ENCODE assay signal across 9 mouse cellular contexts in the genomic region with DNA sequence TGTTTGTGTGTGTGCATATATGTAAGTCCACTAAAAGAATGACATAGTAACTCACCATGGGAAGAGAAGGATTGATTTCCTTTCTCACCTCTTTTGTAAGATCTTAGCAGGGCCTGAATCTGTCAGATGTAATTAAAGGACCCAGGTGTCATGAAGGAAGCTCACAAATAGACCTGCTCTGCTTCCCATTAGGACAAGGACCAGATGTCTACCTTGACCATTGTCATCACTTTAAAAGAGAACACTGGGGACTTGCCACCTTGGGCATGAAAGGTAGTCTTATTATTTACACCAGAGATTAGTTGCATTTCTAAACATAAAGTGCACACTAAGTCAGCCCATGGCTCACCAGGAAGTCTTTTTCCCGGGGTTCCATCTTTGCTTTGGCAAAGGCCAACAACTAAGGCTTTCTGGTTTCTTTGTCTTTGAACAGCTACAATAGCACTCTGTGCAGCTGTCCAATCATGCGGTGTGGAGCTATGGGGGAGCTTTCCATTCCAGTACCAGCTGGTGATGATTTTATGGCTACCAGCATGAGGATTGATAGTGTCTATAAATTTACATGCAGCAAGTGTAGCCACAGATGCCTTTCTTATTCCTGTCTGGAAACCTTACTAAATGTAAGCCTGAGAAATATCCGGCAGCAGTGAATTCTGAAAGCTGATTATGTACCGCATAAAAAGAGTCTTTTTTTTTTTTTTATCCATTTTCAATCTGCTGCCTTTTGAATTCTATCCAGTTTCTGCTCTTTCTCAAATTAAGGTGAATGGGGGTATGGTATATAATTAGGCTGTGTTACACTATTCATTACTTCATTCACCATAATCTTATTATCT.
DNase-seq lines count a peak whose midpoint lies in the region; ATAC-seq and TF ChIP-seq lines count a peak whose summit lies in the region.
"Had no signal": no experiment of that assay in that cellular context is flagged by ENCODE, and none has a peak within 500 bp of the region (broad histone marks: within the 10 kb centered on the region; RNA-seq: fewer than 3 reads in every experiment).

No protein-coding gene starts in this region.

- no peak overlapping the region for H3K9ac ChIP-seq in kidney, postnatal 0 days (ENCODE audit: low read depth, low read length)
- no peak overlapping the region for H3K9ac ChIP-seq in hindbrain, embryonic 16.5 days (ENCODE audit: low read depth, low read length)

- whole genome bisulfite sequencing in kidney, postnatal 0 days = 47% methylated on average over 4 of the region's 4 CpGs
- 28% methylated on average over 4 of the region's 4 CpGs for WGBS in hindbrain, embryonic 16.5 days
- WGBS in kidney, adult 2 months = 54% methylated on average over 4 of the region's 4 CpGs

- peak; percentile 27 for DNase-seq in kidney, postnatal 0 days (ENCODE audit: low spot score)
- no peak for DNase-seq in kidney, postnatal 4 days
- DNase-seq in mesoderm, embryonic 11.5 days (ENCODE audit: low read depth, low spot score) = peak; percentile 49
- peak; percentile 19 for DNase-seq in right cerebral cortex, postnatal 4 days
- DNase-seq in cerebellum, postnatal 10 days = no peak
- DNase-seq in cerebellum, adult 11-12 months = no peak
- DNase-seq in kidney, adult 2 months = no peak
- DNase-seq: lung, adult 18-20 months had no signal

- no peak for ATAC-seq in kidney, postnatal 0 days (replicated peaks; ENCODE audit: low FRiP score, low read depth)
- peak; percentile 81 for ATAC-seq in hindbrain, embryonic 16.5 days

- no peak overlapping the region for H3K4me3 ChIP-seq in kidney, postnatal 0 days (replicated peaks; ENCODE audit: low read depth, low read length)
- no peak overlapping the region for H3K4me3 ChIP-seq in hindbrain, embryonic 16.5 days (ENCODE audit: low read length)
- H3K4me3 ChIP-seq in kidney, adult 2 months (ENCODE audit: insufficient read depth, low read depth, low read length) = no peak overlapping the region

- H3K27ac ChIP-seq in kidney, postnatal 0 days = no peak overlapping the region
- H3K27ac ChIP-seq in hindbrain, embryonic 16.5 days (ENCODE audit: low read depth, low read length) = peak overlapping the region; percentile 39; the same call in 1 of the 2 replicates
- H3K27ac ChIP-seq in kidney, adult 2 months (ENCODE audit: insufficient read depth, low read depth, low read length) = no peak overlapping the region

- no peak for TF ChIP-seq POLR2A in kidney, adult 2 months (IDR thresholded peaks at IDR 0.05; ENCODE audit: low read depth, low read length)

- no peaks in the 10 kb centered on the region for H3K27me3 ChIP-seq in kidney, postnatal 0 days (ENCODE audit: insufficient read depth, low read length)
- H3K27me3 ChIP-seq in hindbrain, embryonic 16.5 days (replicated peaks; ENCODE audit: control insufficient read depth, insufficient read depth, low read length) = no peaks in the 10 kb centered on the region
- no peaks in the 10 kb centered on the region for H3K27me3 ChIP-seq in kidney, adult 2 months (replicated peaks; ENCODE audit: control insufficient read depth, insufficient read depth, low read length)

- H3K9me3 ChIP-seq in kidney, postnatal 0 days (replicated peaks; ENCODE audit: low read length) = no peaks in the 10 kb centered on the region
- H3K9me3 ChIP-seq in hindbrain, embryonic 16.5 days (ENCODE audit: control insufficient read depth, low read length) = no peaks in the 10 kb centered on the region

- TF ChIP-seq CTCF in kidney, postnatal 0 days (IDR thresholded peaks at IDR 0.05; ENCODE audit: low read depth) = no peak
- TF ChIP-seq CTCF in kidney, adult 2 months (conservative IDR thresholded peaks at IDR 0.05; ENCODE audit: insufficient read depth, insufficient read length, low read depth, low read length) = no peak

- H3K4me1 ChIP-seq in kidney, postnatal 0 days (replicated peaks; ENCODE audit: insufficient read depth, low read length) = no peaks in the 10 kb centered on the region
- peaks cover 3% of the 10 kb centered on the region for H3K4me1 ChIP-seq in hindbrain, embryonic 16.5 days (ENCODE audit: control insufficient read depth, insufficient read depth, low read depth, low read length)
- H3K4me1 ChIP-seq in kidney, adult 2 months (ENCODE audit: control insufficient read depth, insufficient read depth, low read length) = no peaks in the 10 kb centered on the region

- H3K4me2 ChIP-seq in kidney, postnatal 0 days (ENCODE audit: low read length) = no peak overlapping the region
- H3K4me2 ChIP-seq in hindbrain, embryonic 16.5 days (ENCODE audit: low read length) = no peak overlapping the region

- H3K36me3 ChIP-seq in kidney, postnatal 0 days (ENCODE audit: insufficient read depth, low read length) = no peaks in the 10 kb centered on the region
- H3K36me3 ChIP-seq in hindbrain, embryonic 16.5 days (ENCODE audit: control insufficient read depth, insufficient read depth, low read length) = no peaks in the 10 kb centered on the region
- no peaks in the 10 kb centered on the region for H3K36me3 ChIP-seq in kidney, adult 2 months (ENCODE audit: control insufficient read depth, insufficient read depth, low read length)

Comparison
In these comparisons a context has a peak if more than half of its experiments do, and no peak if none do; other contexts are left out.
1. DNase-seq: peak in kidney, postnatal 0 days (single experiment), mesoderm, embryonic 11.5 days (single experiment) and right cerebral cortex, postnatal 4 days (single experiment); none in kidney, postnatal 4 days (0 of 2), cerebellum, postnatal 10 days (0 of 2), cerebellum, adult 11-12 months (single experiment) and kidney, adult 2 months (single experiment).